Mouse (Mus musculus): ENCODE results near the gene Nutf2-ps1.

- TF ChIP-seq CTCF (IDR thresholded peaks at IDR 0.05; ENCODE audit: low read depth) (no peak), EP300 (optimal IDR thresholded peaks at IDR 0.05) (no peak)
Measured at GRCm38 (mm10) chr19:53550972-53551371, 37.9 kb downstream of the Nutf2-ps1 start.
